Mouse (Mus musculus) liver, postnatal 0 days (tissue): ENCODE data around the gene Syngr4.

Experiments used
- CTCF ChIP-seq: sonication (generic); IDR thresholded peaks from 2 replicates; pipeline ENCODE4 v1.5.1; 2016; ENCODE audit warnings: antibody characterized with exemption, low read depth
- EP300 ChIP-seq: IDR thresholded peaks from 2 replicates; pipeline ENCODE4 v1.6.1; 2016; ENCODE audit warnings: antibody characterized with exemption, low read depth, mild to moderate bottlenecking

DNA sequence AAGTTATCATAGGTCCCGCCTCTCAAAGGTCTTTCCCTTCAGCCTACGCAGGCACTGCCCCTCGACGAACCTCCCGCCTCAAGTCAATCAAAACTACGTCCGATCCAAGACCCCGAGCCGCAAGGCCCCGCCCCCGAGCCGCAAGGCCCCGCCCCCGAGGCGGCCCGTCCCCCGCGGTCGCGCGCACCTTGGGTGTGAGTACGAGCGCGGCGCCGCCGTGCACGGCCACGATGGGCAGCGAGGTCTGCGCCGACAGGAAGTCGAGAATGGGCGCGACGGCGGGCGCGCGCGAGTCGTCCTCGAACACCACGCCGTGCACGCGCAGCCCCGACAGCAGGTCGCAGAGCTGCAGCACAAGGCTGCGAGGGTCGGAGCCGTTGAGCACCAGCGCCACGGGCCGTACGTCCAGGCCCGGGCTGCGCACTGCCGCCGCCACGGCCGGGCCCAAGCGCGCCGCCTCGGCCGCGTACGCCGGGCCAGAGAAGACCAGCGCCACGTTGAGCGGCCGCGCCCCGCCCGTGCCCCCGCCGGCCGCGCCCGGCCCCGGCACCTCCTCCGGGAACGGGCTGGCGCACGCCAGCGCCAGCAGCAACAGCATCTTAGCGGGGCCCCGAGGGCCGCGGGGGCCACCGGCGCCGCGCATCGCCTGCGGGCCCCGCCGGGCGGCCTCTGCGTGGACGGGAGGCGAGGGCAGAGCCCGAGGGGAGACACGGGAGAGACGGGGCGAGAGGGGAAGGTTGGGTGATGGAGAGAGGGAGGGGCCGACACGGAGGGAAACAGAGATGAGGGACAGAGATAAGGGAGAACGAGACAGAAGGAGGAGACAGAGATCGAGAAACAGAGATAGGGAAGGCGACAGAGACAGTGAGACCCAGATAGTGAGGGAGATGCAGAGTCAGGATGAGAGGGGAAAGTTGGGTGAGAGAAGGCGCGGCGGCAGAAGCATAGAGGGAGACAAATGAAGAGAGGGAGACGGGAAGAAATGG is 30.3 kb downstream of the Syngr4 start:
- no peak for TF ChIP-seq EP300
- no peak for TF ChIP-seq CTCF
